Mouse (Mus musculus): Measurements from ENCODE around the gene Pip5k1a. TPM values are rescaled to one million over a fixed set of nuclear protein-coding genes. Genes with fewer than 3 reads are reported as not detected.

The Pip5k1a gene
- polyA plus RNA-seq (2012; rRNA removed) = 29.6 and 30.0 TPM in 2 replicates

DNA sequence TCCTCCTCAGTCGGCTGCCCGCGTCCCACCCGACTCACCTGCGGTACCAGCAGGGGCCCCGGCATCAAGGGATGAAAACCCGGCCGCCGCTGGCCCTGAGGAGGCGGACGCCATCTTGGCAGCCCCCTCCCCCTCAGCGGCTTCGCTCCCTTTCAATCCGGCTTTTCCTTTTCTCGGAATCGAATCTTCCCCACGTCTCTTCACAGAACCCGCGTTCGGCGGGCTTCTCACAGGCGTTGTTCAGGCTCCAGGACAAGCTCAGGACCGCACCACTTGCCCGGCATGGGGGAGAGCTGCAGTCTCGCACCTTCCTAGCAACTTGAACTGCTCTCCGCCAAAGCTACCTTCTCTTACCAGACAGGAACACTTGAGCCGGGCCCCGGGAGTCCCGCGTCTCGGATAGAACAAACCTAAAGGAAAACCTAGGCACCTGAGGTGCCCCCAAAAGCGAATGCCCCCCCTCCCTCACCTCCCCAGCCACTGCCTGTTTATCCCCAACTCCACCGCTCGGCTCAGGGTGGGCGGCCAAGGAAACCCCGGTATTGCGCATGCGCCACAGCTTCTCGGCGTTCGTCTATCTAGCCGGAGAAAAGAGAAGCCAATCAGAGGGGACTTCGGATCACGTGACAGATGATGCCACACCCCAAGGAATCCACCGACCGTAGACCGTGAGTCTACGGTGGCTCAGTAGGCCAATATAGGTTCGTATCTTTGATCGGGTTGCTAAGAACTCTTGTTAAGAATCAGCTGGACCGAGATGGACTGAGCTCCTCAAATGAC is at the start of gene Pip5k1a:
Pip5k1a (minus strand) TSS at position 593 of the 780 bp plus-strand sequence.

GRCm38 (mm10) chr3:95141952-95142616 is 35.4 kb upstream of the Pip5k1a start, which contains the start of gene Tnfaip8l2:
Gene Tnfaip8l2 (minus strand): TSS chr3:95142360.

GRCm38 (mm10) chr3:95133680-95134101 is 27.0 kb upstream of the Pip5k1a start, which contains the start of the genes Scnm1 and Lysmd1:
Gene Scnm1 (minus strand): TSS chr3:95134011.
Gene Lysmd1 (plus strand): TSS chr3:95134088.

DNA sequence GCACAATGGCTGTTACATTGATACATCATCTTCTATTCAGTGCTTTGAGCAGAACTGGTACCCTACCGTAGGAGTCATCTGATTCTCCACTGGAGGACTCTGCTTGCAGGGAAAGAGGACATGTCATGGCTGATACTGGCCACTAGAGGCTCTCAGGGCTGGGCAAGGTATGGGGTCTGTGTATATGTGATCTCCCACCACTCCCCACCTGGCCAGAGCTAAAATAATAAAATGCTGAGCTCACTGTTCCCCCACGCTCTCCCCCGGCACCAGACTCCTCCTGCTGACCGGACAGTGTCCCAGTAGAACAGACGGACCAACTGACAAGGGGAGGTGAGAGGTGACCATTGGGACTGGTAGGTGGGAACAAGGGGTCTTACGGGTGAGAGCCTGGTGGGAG is 17.5 kb upstream of the Pip5k1a start, which contains the start of gene Tmod4:
Tmod4 (plus strand) TSS at position 231 of the 400 bp plus-strand sequence.

GRCm38 (mm10) chr3:95110911-95111726 is 4.4 kb upstream of the Pip5k1a start, which contains the start of gene Vps72:
Gene Vps72 (plus strand): TSS chr3:95111022.

DNA sequence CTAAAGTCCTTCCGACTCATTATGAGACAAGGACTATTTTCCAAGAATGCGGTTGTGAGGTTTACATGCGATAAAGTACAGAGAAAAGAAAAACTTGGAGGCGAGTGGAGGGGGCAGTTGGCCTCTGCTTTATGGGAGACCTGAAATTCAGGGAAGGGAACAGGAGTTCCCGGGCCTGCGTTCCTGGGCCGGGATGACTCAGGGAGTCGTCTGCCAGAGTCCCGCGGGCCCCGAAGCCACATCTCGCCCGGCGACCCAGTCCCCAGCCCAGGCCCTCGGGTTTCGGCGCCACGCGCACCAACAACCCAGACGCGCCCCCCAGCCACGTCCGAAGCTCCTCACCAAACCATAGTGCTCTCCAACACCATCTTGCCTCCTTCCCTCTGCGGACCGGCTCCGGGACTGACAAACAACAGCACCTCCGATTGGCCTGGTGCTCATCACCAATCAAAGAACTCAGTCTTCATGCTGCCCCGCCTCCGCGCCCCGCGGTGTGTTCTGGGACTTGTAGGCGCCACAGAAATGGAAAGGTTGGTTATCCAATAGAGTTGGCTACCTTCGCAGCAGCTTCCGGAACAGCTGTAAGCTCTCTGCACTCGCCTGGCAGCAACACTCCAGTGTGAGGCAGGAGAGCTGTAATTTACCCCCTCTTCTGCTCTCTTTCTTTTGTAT is 64.4 kb downstream of the Pip5k1a start, which contains the start of gene Psmd4:
Psmd4 (minus strand) TSS at position 449 of the 672 bp plus-strand sequence.

GRCm38 (mm10) chr3:95015337-95015872 is 91.3 kb downstream of the Pip5k1a start, which contains the start of gene Zfp687:
Gene Zfp687 (minus strand): TSS chr3:95015448.

Other genes with a start within 250 kb of the Pip5k1a start
- gene Psmb4, start 220.0 kb downstream of the Pip5k1a start, polyA plus RNA-seq (2012; rRNA removed) = 395 and 399 TPM in 2 replicates
- gene Selenbp1, start 173.9 kb downstream of the Pip5k1a start, polyA plus RNA-seq (2012; rRNA removed) = 8.6 and 11.5 TPM in 2 replicates
- gene Rfx5, start 152.9 kb downstream of the Pip5k1a start, polyA plus RNA-seq (2012; rRNA removed) = 26.9 and 27.6 TPM in 2 replicates
- 49.2 and 51.5 TPM in 2 replicates for gene Pi4kb, start 132.2 kb downstream of the Pip5k1a start, polyA plus RNA-seq (2012; rRNA removed)
- gene Zfp687, start 91.5 kb downstream of the Pip5k1a start, polyA plus RNA-seq (2012; rRNA removed) = 24.9 and 26.9 TPM in 2 replicates
- gene Psmd4, start 64.3 kb downstream of the Pip5k1a start, polyA plus RNA-seq (2012; rRNA removed) = 274 and 277 TPM in 2 replicates
- gene Vps72, start 4.1 kb upstream of the Pip5k1a start, polyA plus RNA-seq (2012; rRNA removed) = 167 and 188 TPM in 2 replicates
- 2.2 and 2.9 TPM in 2 replicates for gene Tmod4, start 17.5 kb upstream of the Pip5k1a start, polyA plus RNA-seq (2012; rRNA removed)
- gene Scnm1, start 27.1 kb upstream of the Pip5k1a start, polyA plus RNA-seq (2012; rRNA removed) = 135 and 140 TPM in 2 replicates
- gene Lysmd1, start 27.2 kb upstream of the Pip5k1a start, polyA plus RNA-seq (2012; rRNA removed) = 22.2 and 22.8 TPM in 2 replicates
- gene Tnfaip8l2, start 35.4 kb upstream of the Pip5k1a start, polyA plus RNA-seq (2012; rRNA removed) = 2.6 and 3.1 TPM in 2 replicates
- 121 and 123 TPM in 2 replicates for gene Sema6c, start 53.5 kb upstream of the Pip5k1a start, polyA plus RNA-seq (2012; rRNA removed)
- 17.4 and 18.0 TPM in 2 replicates for gene Gabpb2, start 111.0 kb upstream of the Pip5k1a start, polyA plus RNA-seq (2012; rRNA removed)
- gene Cdc42se1, start 121.8 kb upstream of the Pip5k1a start, polyA plus RNA-seq (2012; rRNA removed) = 65.4 and 73.6 TPM in 2 replicates
- 568 and 623 TPM in 2 replicates for gene Mllt11, start 125.2 kb upstream of the Pip5k1a start, polyA plus RNA-seq (2012; rRNA removed)
- gene Gm128, start 134.7 kb upstream of the Pip5k1a start, polyA plus RNA-seq (2012; rRNA removed) = 0.20 and 0.24 TPM in 2 replicates
- 0.38 and 1.1 TPM in 2 replicates for gene Bnipl, start 144.3 kb upstream of the Pip5k1a start, polyA plus RNA-seq (2012; rRNA removed)
- 41.0 and 44.1 TPM in 2 replicates for gene Mindy1, start 174.4 kb upstream of the Pip5k1a start, polyA plus RNA-seq (2012; rRNA removed)
- gene Prune1, start 175.1 kb upstream of the Pip5k1a start, polyA plus RNA-seq (2012; rRNA removed) = 54.9 and 56.2 TPM in 2 replicates
- gene Anxa9, start 200.2 kb upstream of the Pip5k1a start, polyA plus RNA-seq (2012; rRNA removed) = 1.3 and 1.7 TPM in 2 replicates
- gene Cers2, start 207.9 kb upstream of the Pip5k1a start, polyA plus RNA-seq (2012; rRNA removed) = 98.7 and 117 TPM in 2 replicates